Mouse (Mus musculus): ENCODE results near the gene Zmat5. TPM values are rescaled to one million over a fixed set of nuclear protein-coding genes. Genes with fewer than 3 reads are reported as not detected.
"Not testable (repeated sequence)": the region's sequence is repeated elsewhere in the genome, so short reads cannot be mapped to it uniquely, and the experiment has no call there.

Gene Zmat5
- polyA plus RNA-seq, 1 experiment from 2014 or later: 80.8 TPM

GRCm38 (mm10) chr11:4700726-4701125, 3.8 kb upstream of the Zmat5 start:
- Histone ChIP-seq H3K4me2 (replicated peaks; ENCODE audit: low read depth, low read length) (no peak overlapping the region), H3K27me3 (ENCODE audit: control insufficient read depth, insufficient read depth, low read length) (no peaks in the 10 kb centered on the region), H3K9me3 (ENCODE audit: control insufficient read depth, low read length) (no peaks in the 10 kb centered on the region), H3K27ac (ENCODE audit: low read depth, low read length) (no peak overlapping the region), H3K9ac (ENCODE audit: low read depth, low read length) (no peak overlapping the region), H3K4me1 (replicated peaks; ENCODE audit: control insufficient read depth, insufficient read depth, low read length) (0 out of 2 replicates have a peak, but pooled peaks cover 4% of the 10 kb centered on the region), H3K4me3 (ENCODE audit: low read depth, low read length) (no peak overlapping the region), H3K36me3 (ENCODE audit: control insufficient read depth, insufficient read depth, low read length) (0 out of 2 replicates have a peak, but pooled peaks cover 2% of the 10 kb centered on the region)
- WGBS: 91% methylated on average over 8 of the region's 8 CpGs
- no peak for ATAC-seq (ENCODE audit: low FRiP score)
- DNase-seq (ENCODE audit: low spot score): no peak

GRCm38 (mm10) chr11:4703688-4704071, 798 bp upstream of the Zmat5 start:
- H3K27me3 ChIP-seq (ENCODE audit: control insufficient read depth, insufficient read depth, low read length): no peaks in the 10 kb centered on the region
- H3K4me2 ChIP-seq (replicated peaks; ENCODE audit: low read depth, low read length): peak overlapping the region; percentile 81
- no peaks in the 10 kb centered on the region for H3K9me3 ChIP-seq (ENCODE audit: control insufficient read depth, low read length)
- H3K36me3 ChIP-seq (ENCODE audit: control insufficient read depth, insufficient read depth, low read length): 0 out of 2 replicates have a peak, but pooled peaks cover 2% of the 10 kb centered on the region
- H3K9ac ChIP-seq (ENCODE audit: low read depth, low read length): peak overlapping the region; percentile 82
- no peak overlapping the region for H3K27ac ChIP-seq (ENCODE audit: low read depth, low read length)
- ATAC-seq (ENCODE audit: low FRiP score) (no peak), DNase-seq (ENCODE audit: low spot score) (no peak)
- 0 out of 2 replicates have a peak, but pooled peaks cover 4% of the 10 kb centered on the region for H3K4me1 ChIP-seq (replicated peaks; ENCODE audit: control insufficient read depth, insufficient read depth, low read length)
- H3K4me3 ChIP-seq (ENCODE audit: low read depth, low read length): peak overlapping the region; percentile 77
- 7% methylated on average over 12 of the region's 12 CpGs for WGBS

DNA sequence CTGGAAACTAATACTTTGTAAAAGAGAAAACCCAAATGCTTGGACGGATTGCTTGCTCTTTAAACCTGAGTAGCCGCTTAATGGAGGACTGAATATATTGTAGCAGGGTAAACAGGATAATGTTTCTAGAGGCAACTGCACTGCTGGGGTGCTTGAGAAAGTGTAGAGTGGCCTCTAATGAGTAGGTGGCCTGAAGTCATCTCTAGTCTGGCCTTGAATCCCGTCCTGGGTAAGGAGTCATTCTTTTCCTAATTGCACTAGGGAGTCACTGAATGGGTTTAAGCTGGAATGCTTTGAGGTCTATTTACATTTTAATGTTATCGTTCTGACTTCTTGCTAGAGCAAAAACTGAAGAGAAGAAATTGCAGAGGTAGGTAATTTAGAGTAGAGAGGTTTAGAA, 700 bp downstream of the Zmat5 start:
- no peak for ATAC-seq (ENCODE audit: low FRiP score)
- peak overlapping the region; percentile 81 for H3K4me2 ChIP-seq (replicated peaks; ENCODE audit: low read depth, low read length)
- 0 out of 2 replicates have a peak, but pooled peaks cover 2% of the 10 kb centered on the region for H3K36me3 ChIP-seq (ENCODE audit: control insufficient read depth, insufficient read depth, low read length)
- 5% methylated on average over 4 of the region's 4 CpGs for WGBS
- DNase-seq (ENCODE audit: low spot score): no peak
- H3K4me1 ChIP-seq (replicated peaks; ENCODE audit: control insufficient read depth, insufficient read depth, low read length): 0 out of 2 replicates have a peak, but pooled peaks cover 4% of the 10 kb centered on the region
- peak overlapping the region; percentile 77 for H3K4me3 ChIP-seq (ENCODE audit: low read depth, low read length)
- H3K9me3 ChIP-seq (ENCODE audit: control insufficient read depth, low read length): no peaks in the 10 kb centered on the region
- H3K9ac ChIP-seq (ENCODE audit: low read depth, low read length): peak overlapping the region; percentile 54
- H3K27me3 ChIP-seq (ENCODE audit: control insufficient read depth, insufficient read depth, low read length): no peaks in the 10 kb centered on the region
- H3K27ac ChIP-seq (ENCODE audit: low read depth, low read length): no peak overlapping the region

DNA sequence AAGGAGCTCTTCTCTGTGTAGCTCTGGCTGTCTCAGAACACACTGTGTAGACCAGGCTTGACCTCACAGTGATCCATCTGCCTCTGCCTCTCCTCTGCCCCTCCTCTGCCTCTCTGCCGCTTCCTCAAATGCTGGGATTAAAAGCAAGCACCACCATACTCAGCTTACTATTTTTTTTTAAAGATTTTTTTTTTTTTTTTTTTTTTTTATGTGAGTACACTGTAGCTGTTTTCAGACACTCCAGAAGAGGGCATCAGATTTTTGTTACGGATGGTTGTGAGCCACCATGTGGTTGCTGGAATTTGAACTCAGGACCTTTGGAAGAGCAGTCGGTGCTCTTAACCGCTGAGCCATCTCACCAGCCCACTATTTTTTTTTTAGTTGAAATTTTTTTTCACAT, 5.7 kb downstream of the Zmat5 start:
- H3K27ac ChIP-seq (ENCODE audit: low read depth, low read length); ATAC-seq (ENCODE audit: low FRiP score); H3K9me3 ChIP-seq (ENCODE audit: control insufficient read depth, low read length); H3K4me2 ChIP-seq (replicated peaks; ENCODE audit: low read depth, low read length); H3K4me3 ChIP-seq (ENCODE audit: low read depth, low read length); DNase-seq (ENCODE audit: low spot score); H3K9ac ChIP-seq (ENCODE audit: low read depth, low read length); H3K4me1 ChIP-seq (replicated peaks; ENCODE audit: control insufficient read depth, insufficient read depth, low read length); H3K36me3 ChIP-seq (ENCODE audit: control insufficient read depth, insufficient read depth, low read length); H3K27me3 ChIP-seq (ENCODE audit: control insufficient read depth, insufficient read depth, low read length): not testable (repeated sequence)
- WGBS: 86% methylated on average over 4 of the region's 4 CpGs

DNA sequence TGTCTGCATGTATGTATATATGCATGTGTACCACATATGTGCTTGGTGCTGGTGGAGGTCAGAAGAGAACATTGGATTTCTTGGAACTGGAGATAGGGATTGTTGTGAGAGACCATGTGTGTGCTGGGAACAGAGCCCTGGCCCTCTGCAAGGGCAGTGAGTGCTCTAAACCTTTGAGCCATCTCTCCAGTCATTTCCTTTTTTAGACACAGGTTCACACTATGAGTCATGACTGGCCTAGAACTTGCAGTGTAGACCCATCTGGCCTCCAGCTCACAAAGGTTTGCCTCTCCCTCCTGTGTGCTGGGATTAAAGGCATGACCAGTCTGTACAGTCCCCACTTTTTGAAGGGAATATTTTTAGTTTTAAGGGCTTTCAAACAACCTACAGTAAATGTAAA, 8.3 kb downstream of the Zmat5 start:
- Histone ChIP-seq H3K4me3 (ENCODE audit: low read depth, low read length) (no peak overlapping the region), H3K27ac (ENCODE audit: low read depth, low read length) (no peak overlapping the region), H3K27me3 (ENCODE audit: control insufficient read depth, insufficient read depth, low read length) (no peaks in the 10 kb centered on the region), H3K4me2 (replicated peaks; ENCODE audit: low read depth, low read length) (no peak overlapping the region), H3K4me1 (replicated peaks; ENCODE audit: control insufficient read depth, insufficient read depth, low read length) (no peaks in the 10 kb centered on the region), H3K9ac (ENCODE audit: low read depth, low read length) (no peak overlapping the region), H3K9me3 (ENCODE audit: control insufficient read depth, low read length) (no peaks in the 10 kb centered on the region), H3K36me3 (ENCODE audit: control insufficient read depth, insufficient read depth, low read length) (no peaks in the 10 kb centered on the region)
- DNase-seq (ENCODE audit: low spot score) (no peak), ATAC-seq (ENCODE audit: low FRiP score) (no peak)

GRCm38 (mm10) chr11:4714727-4715126, 10.2 kb downstream of the Zmat5 start:
- H3K27me3 ChIP-seq (ENCODE audit: control insufficient read depth, insufficient read depth, low read length): no peaks in the 10 kb centered on the region
- H3K9me3 ChIP-seq (ENCODE audit: control insufficient read depth, low read length): no peaks in the 10 kb centered on the region
- no peak overlapping the region for H3K4me2 ChIP-seq (replicated peaks; ENCODE audit: low read depth, low read length)
- DNase-seq (ENCODE audit: low spot score) (no peak), ATAC-seq (ENCODE audit: low FRiP score) (no peak)
- WGBS: 85% methylated on average over 4 of the region's 4 CpGs
- no peak overlapping the region for H3K27ac ChIP-seq (ENCODE audit: low read depth, low read length)
- H3K4me1 ChIP-seq (replicated peaks; ENCODE audit: control insufficient read depth, insufficient read depth, low read length): no peaks in the 10 kb centered on the region
- no peaks in the 10 kb centered on the region for H3K36me3 ChIP-seq (ENCODE audit: control insufficient read depth, insufficient read depth, low read length)
- H3K4me3 ChIP-seq (ENCODE audit: low read depth, low read length): no peak overlapping the region
- no peak overlapping the region for H3K9ac ChIP-seq (ENCODE audit: low read depth, low read length)

- H3K27me3 ChIP-seq (ENCODE audit: control insufficient read depth, insufficient read depth, low read length): no peaks in the 10 kb centered on the region
- no peak for DNase-seq (ENCODE audit: low spot score)
- ATAC-seq (ENCODE audit: low FRiP score): no peak
- WGBS: 84% methylated on average over 4 of the region's 4 CpGs
- H3K9ac ChIP-seq (ENCODE audit: low read depth, low read length): no peak overlapping the region
- no peak overlapping the region for H3K4me2 ChIP-seq (replicated peaks; ENCODE audit: low read depth, low read length)
- no peaks in the 10 kb centered on the region for H3K4me1 ChIP-seq (replicated peaks; ENCODE audit: control insufficient read depth, insufficient read depth, low read length)
- H3K9me3 ChIP-seq (ENCODE audit: control insufficient read depth, low read length): no peaks in the 10 kb centered on the region
- no peak overlapping the region for H3K27ac ChIP-seq (ENCODE audit: low read depth, low read length)
- no peak overlapping the region for H3K4me3 ChIP-seq (ENCODE audit: low read depth, low read length)
- no peaks in the 10 kb centered on the region for H3K36me3 ChIP-seq (ENCODE audit: control insufficient read depth, insufficient read depth, low read length)
These were observed 11.1 kb downstream of the Zmat5 start for GRCm38 (mm10) chr11:4715596-4715995.

GRCm38 (mm10) chr11:4716530-4717236, 12.2 kb downstream of the Zmat5 start:
- H3K4me1 ChIP-seq (replicated peaks; ENCODE audit: control insufficient read depth, insufficient read depth, low read length): no peaks in the 10 kb centered on the region
- DNase-seq (ENCODE audit: low spot score) (no peak), ATAC-seq (ENCODE audit: low FRiP score) (no peak)
- no peaks in the 10 kb centered on the region for H3K9me3 ChIP-seq (ENCODE audit: control insufficient read depth, low read length)
- no peak overlapping the region for H3K9ac ChIP-seq (ENCODE audit: low read depth, low read length)
- H3K4me3 ChIP-seq (ENCODE audit: low read depth, low read length): no peak overlapping the region
- H3K36me3 ChIP-seq (ENCODE audit: control insufficient read depth, insufficient read depth, low read length): no peaks in the 10 kb centered on the region
- no peaks in the 10 kb centered on the region for H3K27me3 ChIP-seq (ENCODE audit: control insufficient read depth, insufficient read depth, low read length)
- no peak overlapping the region for H3K27ac ChIP-seq (ENCODE audit: low read depth, low read length)
- 91% methylated on average over 5 of the region's 5 CpGs for WGBS
- no peak overlapping the region for H3K4me2 ChIP-seq (replicated peaks; ENCODE audit: low read depth, low read length)

DNA sequence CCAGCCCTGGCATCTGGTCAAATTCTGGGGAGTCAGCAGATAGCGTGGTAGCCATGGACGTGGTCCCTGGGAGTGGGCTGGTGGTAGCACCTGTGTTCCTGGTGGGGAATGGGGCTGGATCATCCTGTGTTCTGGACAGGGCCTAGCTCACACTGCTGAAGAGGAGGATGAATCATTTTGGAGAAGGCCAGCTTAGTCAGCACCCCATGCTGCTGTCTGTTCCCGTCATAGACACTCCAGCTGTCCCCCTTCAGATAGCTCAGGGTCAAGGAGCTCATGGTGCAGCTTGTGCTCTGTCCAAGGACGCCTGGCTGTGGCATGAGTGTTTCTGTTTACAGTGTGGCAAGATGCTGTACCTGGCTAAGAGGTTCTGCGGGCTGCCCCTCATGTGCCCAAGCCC, 14.1 kb downstream of the Zmat5 start:
- no peaks in the 10 kb centered on the region for H3K4me1 ChIP-seq (replicated peaks; ENCODE audit: control insufficient read depth, insufficient read depth, low read length)
- H3K27ac ChIP-seq (ENCODE audit: low read depth, low read length): no peak overlapping the region
- no peaks in the 10 kb centered on the region for H3K27me3 ChIP-seq (ENCODE audit: control insufficient read depth, insufficient read depth, low read length)
- H3K4me3 ChIP-seq (ENCODE audit: low read depth, low read length): no peak overlapping the region
- no peaks in the 10 kb centered on the region for H3K9me3 ChIP-seq (ENCODE audit: control insufficient read depth, low read length)
- ATAC-seq (ENCODE audit: low FRiP score) (no peak), DNase-seq (ENCODE audit: low spot score) (no peak)
- no peak overlapping the region for H3K4me2 ChIP-seq (replicated peaks; ENCODE audit: low read depth, low read length)
- H3K36me3 ChIP-seq (ENCODE audit: control insufficient read depth, insufficient read depth, low read length): no peaks in the 10 kb centered on the region
- H3K9ac ChIP-seq (ENCODE audit: low read depth, low read length): no peak overlapping the region
- WGBS: 88% methylated on average over 5 of the region's 5 CpGs

All from hindbrain, embryonic 11.5 days (tissue).